Mouse (Mus musculus) bone marrow, adult 2 months (tissue): ENCODE measurements around the gene Npas3.

Experiments
- CTCF ChIP-seq: fragments of 200-500 bp; IDR thresholded peaks from 2 replicates; pipeline ENCODE4 v1.5.1; 2011; ENCODE audit warnings: low read length, control low read depth; ENCODE audit not compliant: control insufficient read depth, insufficient read depth
- POLR2A ChIP-seq: fragments of 200-500 bp; IDR thresholded peaks from 2 replicates; pipeline ENCODE4 v1.6.1; 2011; ENCODE audit warnings: low read depth, mild to moderate bottlenecking, control low read depth, low read length, borderline replicate concordance; ENCODE audit not compliant: control insufficient read depth

GRCm38 (mm10) chr12:53248101-53248727, at the start of gene Npas3:
- no peak for TF ChIP-seq CTCF
- TF ChIP-seq POLR2A = no peak
